Mouse (Mus musculus): ENCODE results near the gene Cebpzos. TPM values are rescaled to one million over a fixed set of nuclear protein-coding genes. Genes with fewer than 3 reads are reported as not detected.

The Cebpzos gene
- 75.5 TPM for polyA plus RNA-seq (2014; fragmentation: Illumina TruSeq; extraction: RNeasy Lipid Tissue Mini Kit (QIAGEN cat#74804); ENCODE audit: low read depth, low replicate concordance)

GRCm38 (mm10) chr17:78916369-78916813, at the start of gene Cebpzos:
TSS of gene Cebpzos (plus strand) at chr17:78916500.

GRCm38 (mm10) chr17:78882401-78883112, 33.7 kb upstream of the Cebpzos start, which contains the start of gene Eif2ak2:
TSS of gene Eif2ak2 (minus strand) at chr17:78882573.

GRCm38 (mm10) chr17:78906892-78907291, 9.4 kb upstream of the Cebpzos start, which contains the start of gene Sult6b1:
TSS of gene Sult6b1 (minus strand) at chr17:78906992.

GRCm38 (mm10) chr17:78936466-78937228, 20.3 kb downstream of the Cebpzos start, which contains the start of the genes Cebpz and Ndufaf7:
TSS of gene Cebpz (minus strand) at chr17:78937066.
TSS of gene Ndufaf7 (plus strand) at chr17:78937136.

Other genes with a start within 250 kb of the Cebpzos start
- 20.1 TPM for gene Strn, start 179.3 kb upstream of the Cebpzos start, polyA plus RNA-seq (2014; fragmentation: Illumina TruSeq; extraction: RNeasy Lipid Tissue Mini Kit (QIAGEN cat#74804); ENCODE audit: low read depth, low replicate concordance)
- 10.9 TPM for gene Heatr5b, start 81.1 kb upstream of the Cebpzos start, polyA plus RNA-seq (2014; fragmentation: Illumina TruSeq; extraction: RNeasy Lipid Tissue Mini Kit (QIAGEN cat#74804); ENCODE audit: low read depth, low replicate concordance)
- gene Gpatch11, start 80.9 kb upstream of the Cebpzos start, polyA plus RNA-seq (2014; fragmentation: Illumina TruSeq; extraction: RNeasy Lipid Tissue Mini Kit (QIAGEN cat#74804); ENCODE audit: low read depth, low replicate concordance): 20.4 TPM
- 29.8 TPM for gene Eif2ak2, start 33.9 kb upstream of the Cebpzos start, polyA plus RNA-seq (2014; fragmentation: Illumina TruSeq; extraction: RNeasy Lipid Tissue Mini Kit (QIAGEN cat#74804); ENCODE audit: low read depth, low replicate concordance)
- gene Sult6b1, start 9.5 kb upstream of the Cebpzos start, polyA plus RNA-seq (2014; fragmentation: Illumina TruSeq; extraction: RNeasy Lipid Tissue Mini Kit (QIAGEN cat#74804); ENCODE audit: low read depth, low replicate concordance): not detected
- gene Cebpz, start 20.6 kb downstream of the Cebpzos start, polyA plus RNA-seq (2014; fragmentation: Illumina TruSeq; extraction: RNeasy Lipid Tissue Mini Kit (QIAGEN cat#74804); ENCODE audit: low read depth, low replicate concordance): 62.7 TPM
- gene Ndufaf7, start 20.6 kb downstream of the Cebpzos start, polyA plus RNA-seq (2014; fragmentation: Illumina TruSeq; extraction: RNeasy Lipid Tissue Mini Kit (QIAGEN cat#74804); ENCODE audit: low read depth, low replicate concordance): 88.6 TPM
- gene Prkd3, start 104.3 kb downstream of the Cebpzos start, polyA plus RNA-seq (2014; fragmentation: Illumina TruSeq; extraction: RNeasy Lipid Tissue Mini Kit (QIAGEN cat#74804); ENCODE audit: low read depth, low replicate concordance): 43.6 TPM
- 6.9 TPM for gene Qpct, start 135.4 kb downstream of the Cebpzos start, polyA plus RNA-seq (2014; fragmentation: Illumina TruSeq; extraction: RNeasy Lipid Tissue Mini Kit (QIAGEN cat#74804); ENCODE audit: low read depth, low replicate concordance)